8 mouse cellular contexts compared by ENCODE assay signal in the genomic region with DNA sequence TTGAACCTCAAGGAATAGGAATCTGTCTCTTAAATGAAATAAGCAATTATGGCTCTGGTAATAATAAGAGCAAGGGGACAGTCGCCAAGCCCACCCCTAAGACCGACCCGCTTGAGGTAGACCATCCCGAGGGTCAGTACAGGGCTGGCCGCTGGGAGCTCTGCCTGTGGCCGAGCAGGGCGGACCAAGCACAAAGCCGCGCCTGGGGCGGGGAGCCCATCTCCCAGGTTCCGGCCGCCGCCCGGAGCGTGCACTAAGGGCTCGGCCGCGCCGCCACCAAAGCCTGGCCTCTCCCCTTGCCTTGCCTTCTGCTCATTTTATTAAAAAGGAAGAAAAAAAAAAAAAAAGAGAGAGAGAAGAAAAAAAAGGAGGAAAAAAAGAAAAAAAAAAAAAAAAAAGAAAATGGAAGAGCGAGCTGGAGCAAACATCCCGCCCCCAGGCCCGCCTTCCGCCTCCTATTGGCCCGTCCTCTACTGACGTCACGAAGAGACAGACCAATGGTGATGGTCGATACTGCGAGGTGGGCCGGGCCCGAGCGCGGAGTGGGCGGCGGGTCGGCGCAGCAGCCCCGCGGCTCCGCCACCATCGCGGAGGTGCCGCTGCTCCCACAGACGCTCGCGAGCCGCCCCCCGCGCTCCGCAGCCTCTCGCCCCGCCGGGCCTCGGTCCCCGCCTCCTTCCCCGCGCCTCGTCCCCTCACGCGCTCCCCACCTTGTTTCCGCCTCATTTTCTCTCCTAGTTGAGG. TPM values are rescaled to one million over a fixed set of nuclear protein-coding genes. Genes with fewer than 3 reads are reported as not detected.
DNase-seq lines count a peak whose midpoint lies in the region; ATAC-seq lines count a peak whose summit lies in the region.

TSS of gene Rere (plus strand) at position 629 of the 744 bp plus-strand sequence.

- H3K27ac ChIP-seq in forebrain, embryonic 11.5 days (ENCODE audit: low read depth, low read length): peak within 1 kb of the TSS; percentile 98
- peak within 1 kb of the TSS; percentile 96 for H3K27ac ChIP-seq in heart, embryonic 16.5 days (ENCODE audit: low read length)
- H3K27ac ChIP-seq in liver, embryonic 15.5 days (replicated peaks): peak within 1 kb of the TSS; percentile 95
- H3K27ac ChIP-seq in neural tube, embryonic 12.5 days: peak within 1 kb of the TSS; percentile 96

- peak within 1 kb of the TSS; percentile 99 for H3K9ac ChIP-seq in forebrain, embryonic 11.5 days (ENCODE audit: low read length)
- peak within 1 kb of the TSS; percentile 99 for H3K9ac ChIP-seq in heart, embryonic 16.5 days (ENCODE audit: low read length)
- peak within 1 kb of the TSS; percentile 94 for H3K9ac ChIP-seq in liver, embryonic 15.5 days
- peak within 1 kb of the TSS; percentile 99 for H3K9ac ChIP-seq in neural tube, embryonic 12.5 days

- WGBS in forebrain, embryonic 11.5 days: 1% methylated on average over 55 of the region's 60 CpGs
- under 1% methylated on average over 60 of the region's 60 CpGs for WGBS in heart, embryonic 16.5 days
- WGBS in liver, embryonic 15.5 days (ENCODE audit: insufficient replicate concordance): under 1% methylated on average over 60 of the region's 60 CpGs
- under 1% methylated on average over 59 of the region's 60 CpGs for WGBS in neural tube, embryonic 12.5 days

- no peaks in the 10 kb centered on the region for H3K9me3 ChIP-seq in forebrain, embryonic 11.5 days (ENCODE audit: control insufficient read depth, low read length)
- H3K9me3 ChIP-seq in heart, embryonic 16.5 days (replicated peaks; ENCODE audit: control insufficient read depth, low read length): no peaks in the 10 kb centered on the region
- H3K9me3 ChIP-seq in liver, embryonic 15.5 days (replicated peaks): no peaks in the 10 kb centered on the region
- no peaks in the 10 kb centered on the region for H3K9me3 ChIP-seq in neural tube, embryonic 12.5 days

- no peaks in the 10 kb centered on the region for H3K27me3 ChIP-seq in forebrain, embryonic 11.5 days (ENCODE audit: control insufficient read depth, insufficient read depth, low read length)
- no peaks in the 10 kb centered on the region for H3K27me3 ChIP-seq in heart, embryonic 16.5 days (ENCODE audit: control insufficient read depth, insufficient read depth, low read length)
- H3K27me3 ChIP-seq in liver, embryonic 15.5 days: no peaks in the 10 kb centered on the region
- no peaks in the 10 kb centered on the region for H3K27me3 ChIP-seq in neural tube, embryonic 12.5 days (replicated peaks)

- ATAC-seq in forebrain, embryonic 11.5 days (replicated peaks; ENCODE audit: low FRiP score): peak; percentile 98
- ATAC-seq in heart, embryonic 16.5 days (replicated peaks; ENCODE audit: extremely low read depth, insufficient read depth, low FRiP score): peak; percentile 99
- peak; percentile 99 for ATAC-seq in liver, embryonic 15.5 days (ENCODE audit: insufficient read depth)
- ATAC-seq in neural tube, embryonic 12.5 days (ENCODE audit: low FRiP score, low read depth): peak; percentile 97

- H3K36me3 ChIP-seq in forebrain, embryonic 11.5 days (ENCODE audit: control insufficient read depth, insufficient read depth, low read length): no peaks in the 10 kb centered on the region
- H3K36me3 ChIP-seq in heart, embryonic 16.5 days (ENCODE audit: control insufficient read depth, insufficient read depth): no peaks in the 10 kb centered on the region
- H3K36me3 ChIP-seq in liver, embryonic 15.5 days (replicated peaks): no peaks in the 10 kb centered on the region
- no peaks in the 10 kb centered on the region for H3K36me3 ChIP-seq in neural tube, embryonic 12.5 days

- H3K4me1 ChIP-seq in forebrain, embryonic 11.5 days (replicated peaks; ENCODE audit: control insufficient read depth, insufficient read depth, low read length): peaks cover 4% of the 10 kb centered on the region; the same call in 1 of the 2 replicates
- peaks cover 18% of the 10 kb centered on the region for H3K4me1 ChIP-seq in heart, embryonic 16.5 days (ENCODE audit: control insufficient read depth, insufficient read depth, low read length)
- H3K4me1 ChIP-seq in liver, embryonic 15.5 days (replicated peaks): peaks cover 34% of the 10 kb centered on the region
- peaks cover 15% of the 10 kb centered on the region for H3K4me1 ChIP-seq in neural tube, embryonic 12.5 days

- DNase-seq in CD8-positive naive resting alpha-beta T cell, adult 2 months (ENCODE audit: low read depth in 2 of 2, low spot score in 2 of 2): peak; percentile 99 to 100
- DNase-seq in c-Kit-positive CD71-negative TER-119-negative erythroid progenitor cells, embryonic 14.5 days (ENCODE audit: low read depth): peak; percentile 92
- DNase-seq in forebrain, embryonic 11.5 days (ENCODE audit: low spot score): peak; percentile 99
- peak; percentile 98 for DNase-seq in kidney, postnatal 36 days
- DNase-seq in telencephalon, adult 2 months (ENCODE audit: low read depth, low spot score): peak; percentile 90

- peak within 1 kb of the TSS; percentile 69 for H3K4me2 ChIP-seq in forebrain, embryonic 11.5 days (ENCODE audit: low read depth, low read length, severe bottlenecking)
- peak within 1 kb of the TSS; percentile 83 for H3K4me2 ChIP-seq in heart, embryonic 16.5 days (ENCODE audit: low read depth, low read length)
- peak within 1 kb of the TSS; percentile 99 for H3K4me2 ChIP-seq in liver, embryonic 15.5 days
- H3K4me2 ChIP-seq in neural tube, embryonic 12.5 days (replicated peaks): peak within 1 kb of the TSS; percentile 75

- peak within 1 kb of the TSS; percentile 99 for H3K4me3 ChIP-seq in forebrain, embryonic 11.5 days (ENCODE audit: low read depth, low read length)
- peak within 1 kb of the TSS; percentile 100 for H3K4me3 ChIP-seq in heart, embryonic 16.5 days (ENCODE audit: low read length)
- peak within 1 kb of the TSS; percentile 94 for H3K4me3 ChIP-seq in liver, embryonic 15.5 days (replicated peaks)
- peak within 1 kb of the TSS; percentile 99 for H3K4me3 ChIP-seq in neural tube, embryonic 12.5 days

RNA-seq across cellular contexts. Expression of gene Rere, which starts in this region (rescaled TPM):
- polyA plus RNA-seq in forebrain, embryonic 11.5 days (2014; fragmentation: Nextera tagmentation; extraction: Ambion mirVana): 51.6 and 56.2 TPM in 2 replicates
- 18.0 and 18.5 TPM in 2 replicates for polyA plus RNA-seq in heart, embryonic 16.5 days (2015; fragmentation: Nextera tagmentation; extraction: Ambion mirVana)
- polyA plus RNA-seq in liver, embryonic 15.5 days (2015; fragmentation: Nextera tagmentation; extraction: Ambion mirVana): 5.3 and 6.8 TPM in 2 replicates
- 55.5 and 57.2 TPM in 2 replicates for polyA plus RNA-seq in neural tube, embryonic 12.5 days (2016; fragmentation: Nextera tagmentation; extraction: Ambion mirVana)

Comparison
In these comparisons a context has a peak if more than half of its experiments do, and no peak if none do; other contexts are left out.
1. Peak in every context shown above with its lines: DNase-seq, ATAC-seq, H3K4me3 ChIP-seq and H3K27ac ChIP-seq.